Mouse (Mus musculus) midbrain, embryonic 15.5 days (tissue): ENCODE data around the gene Gpr27. TPM values are rescaled to one million over a fixed set of nuclear protein-coding genes. Genes with fewer than 3 reads are reported as not detected.
A peak's percentile ranks its signal among the peaks of the same experiment; 100 is the strongest.

Experiments used
- ATAC-seq: fragments of 200-750 bp; cut with Nextera tagmentation; replicated peaks from 2 replicates; pipeline ENCODE4 v1.8.0; 2017; ENCODE audit warnings: moderate TSS enrichment
- H3K27ac ChIP-seq: fragments of 300-500 bp; sonication (generic); 2 replicates; pipeline ENCODE4 v1.5.1; 2015; ENCODE audit warnings: mild to moderate bottlenecking, inconsistent platforms
- H3K27me3 ChIP-seq: fragments of 300-500 bp; sonication (generic); replicated peaks from 2 replicates; pipeline ENCODE4 v1.6.1; 2015; ENCODE audit warnings: inconsistent platforms
- H3K36me3 ChIP-seq: fragments of 300-500 bp; sonication (generic); replicated peaks from 2 replicates; pipeline ENCODE4 v1.6.1; 2015; ENCODE audit warnings: inconsistent platforms
- H3K4me1 ChIP-seq: fragments of 300-500 bp; sonication (generic); 2 replicates; pipeline ENCODE4 v1.6.1; 2015; ENCODE audit warnings: inconsistent platforms
- H3K4me2 ChIP-seq: fragments of 300-500 bp; sonication (generic); 2 replicates; pipeline ENCODE4 v1.6.1; 2015; ENCODE audit warnings: inconsistent platforms, mild to moderate bottlenecking, moderate library complexity
- H3K4me3 ChIP-seq: fragments of 300-500 bp; sonication (generic); 2 replicates; pipeline ENCODE4 v1.5.1; 2015; ENCODE audit warnings: mild to moderate bottlenecking, inconsistent platforms
- H3K9ac ChIP-seq: fragments of 300-500 bp; sonication (generic); 2 replicates; pipeline ENCODE4 v1.6.1; 2015; ENCODE audit warnings: mild to moderate bottlenecking, inconsistent platforms
- H3K9me3 ChIP-seq: fragments of 300-500 bp; sonication (generic); 2 replicates; pipeline ENCODE4 v1.6.1; 2016; ENCODE audit warnings: inconsistent platforms
- WGBS: fragments of 180-500 bp; shearing (Covaris S2); methylation state at CpG from one replicate; pipeline ENCODE4 v1.1.7; 2015; ENCODE audit warnings: mixed read lengths; 5-methylcytosine and 5-hydroxymethylcytosine counted together
- polyA plus RNA-seq: library from polyadenylated mRNA; unstranded; fragments of >200 nt; fragmentation: Nextera tagmentation; extraction: Ambion mirVana; gene quantifications from 2 replicates; pipeline ENCODE4 v1.2.1, GENCODE M21; 2015

Gene Gpr27
- polyA plus RNA-seq, 1 experiment from 2014 or later, result 21.4 TPM

GRCm38 (mm10) chr6:99684899-99685298 lies 7.6 kb upstream of the Gpr27 start:
- Histone ChIP-seq H3K4me3 (no peak overlapping the region), H3K36me3 (no peaks in the 10 kb centered on the region), H3K4me1 (no peaks in the 10 kb centered on the region), H3K27ac (no peak overlapping the region), H3K9ac (no peak overlapping the region), H3K9me3 (no peaks in the 10 kb centered on the region), H3K27me3 (no peaks in the 10 kb centered on the region), H3K4me2 (no peak overlapping the region)
- 55% methylated on average over 5 of the region's 5 CpGs for WGBS
- ATAC-seq, result no peak

- Histone ChIP-seq H3K27me3 (peaks cover 5% of the 10 kb centered on the region; the same call in 1 of the 2 replicates), H3K27ac (no peak overlapping the region), H3K4me1 (peaks cover 12% of the 10 kb centered on the region), H3K9me3 (no peaks in the 10 kb centered on the region), H3K9ac (no peak overlapping the region), H3K4me3 (no peak overlapping the region), H3K4me2 (no peak overlapping the region), H3K36me3 (no peaks in the 10 kb centered on the region)
- WGBS, result 86% methylated on average over 6 of the region's 6 CpGs
- no peak for ATAC-seq
Measured at GRCm38 (mm10) chr6:99688513-99688912, 4.0 kb upstream of the Gpr27 start.

- WGBS, result 6% methylated on average over 25 of the region's 25 CpGs
- Histone ChIP-seq H3K36me3 (no peaks in the 10 kb centered on the region), H3K4me1 (peaks cover 35% of the 10 kb centered on the region), H3K27me3 (peaks cover 8% of the 10 kb centered on the region; the same call in 1 of the 2 replicates), H3K9ac (peak overlapping the region; percentile 71), H3K9me3 (no peaks in the 10 kb centered on the region), H3K4me2 (peak overlapping the region; percentile 88), H3K27ac (peak overlapping the region; percentile 95), H3K4me3 (peak overlapping the region; percentile 85)
- ATAC-seq, result peak; percentile 34; the same call in 1 of the 2 replicates
Measured at GRCm38 (mm10) chr6:99691666-99692205, 743 bp upstream of the Gpr27 start.

GRCm38 (mm10) chr6:99692916-99693841 lies 700 bp downstream of the Gpr27 start:
- WGBS, result under 1% methylated on average over 110 of the region's 110 CpGs
- Histone ChIP-seq H3K36me3 (no peaks in the 10 kb centered on the region), H3K9me3 (no peaks in the 10 kb centered on the region), H3K9ac (peak overlapping the region; percentile 71), H3K27me3 (peaks cover 8% of the 10 kb centered on the region; the same call in 1 of the 2 replicates), H3K4me3 (peak overlapping the region; percentile 85), H3K4me2 (peak overlapping the region; percentile 88), H3K27ac (peak overlapping the region; percentile 95), H3K4me1 (peaks cover 35% of the 10 kb centered on the region)
- ATAC-seq, result peak; percentile 57

- WGBS, result 66% methylated on average over 3 of the region's 3 CpGs
- Histone ChIP-seq H3K36me3 (no peaks in the 10 kb centered on the region), H3K4me3 (no peak overlapping the region), H3K27ac (no peak overlapping the region), H3K4me1 (peaks cover 8% of the 10 kb centered on the region; the same call in 1 of the 2 replicates), H3K4me2 (no peak overlapping the region), H3K9ac (no peak overlapping the region), H3K9me3 (no peaks in the 10 kb centered on the region), H3K27me3 (no peaks in the 10 kb centered on the region)
- ATAC-seq, result no peak
Measured at GRCm38 (mm10) chr6:99700484-99700883, 8.0 kb downstream of the Gpr27 start.

- WGBS, result 80% methylated on average over 11 of the region's 11 CpGs
- Histone ChIP-seq H3K27me3 (no peaks in the 10 kb centered on the region), H3K9ac (no peak overlapping the region), H3K36me3 (no peaks in the 10 kb centered on the region), H3K4me3 (no peak overlapping the region), H3K9me3 (no peaks in the 10 kb centered on the region), H3K4me2 (no peak overlapping the region), H3K27ac (no peak overlapping the region), H3K4me1 (no peaks in the 10 kb centered on the region)
- no peak for ATAC-seq
Measured at GRCm38 (mm10) chr6:99711576-99712101, 19.2 kb downstream of the Gpr27 start.

- no peaks in the 10 kb centered on the region for H3K4me1 ChIP-seq
- no peak overlapping the region for H3K4me3 ChIP-seq
- no peak for ATAC-seq
- H3K9ac ChIP-seq, result no peak overlapping the region
- no peaks in the 10 kb centered on the region for H3K36me3 ChIP-seq
- no peaks in the 10 kb centered on the region for H3K9me3 ChIP-seq
- no peaks in the 10 kb centered on the region for H3K27me3 ChIP-seq
- no peak overlapping the region for H3K27ac ChIP-seq
- WGBS, result 56% methylated on average over 5 of the region's 5 CpGs
- H3K4me2 ChIP-seq, result no peak overlapping the region
Measured at GRCm38 (mm10) chr6:99713256-99713655, 20.8 kb downstream of the Gpr27 start.

- WGBS, result 63% methylated on average over 6 of the region's 6 CpGs
- Histone ChIP-seq H3K9me3 (no peaks in the 10 kb centered on the region), H3K27ac (no peak overlapping the region), H3K4me1 (no peaks in the 10 kb centered on the region), H3K4me3 (no peak overlapping the region), H3K9ac (no peak overlapping the region), H3K27me3 (no peaks in the 10 kb centered on the region), H3K36me3 (no peaks in the 10 kb centered on the region), H3K4me2 (no peak overlapping the region)
- no peak for ATAC-seq
Measured at GRCm38 (mm10) chr6:99715191-99715590, 22.7 kb downstream of the Gpr27 start.

GRCm38 (mm10) chr6:99715913-99716312 lies 23.4 kb downstream of the Gpr27 start:
- no peak overlapping the region for H3K4me2 ChIP-seq
- no peak overlapping the region for H3K27ac ChIP-seq
- H3K36me3 ChIP-seq, result no peaks in the 10 kb centered on the region
- 79% methylated on average over 5 of the region's 6 CpGs for WGBS
- H3K4me3 ChIP-seq, result no peak overlapping the region
- H3K9me3 ChIP-seq, result no peaks in the 10 kb centered on the region
- H3K4me1 ChIP-seq, result no peaks in the 10 kb centered on the region
- H3K9ac ChIP-seq, result no peak overlapping the region
- no peaks in the 10 kb centered on the region for H3K27me3 ChIP-seq
- ATAC-seq, result no peak

- peaks cover 6% of the 10 kb centered on the region for H3K4me1 ChIP-seq
- 89% methylated on average over 9 of the region's 9 CpGs for WGBS
- ATAC-seq, result no peak
- H3K27me3 ChIP-seq, result peaks cover 22% of the 10 kb centered on the region
- H3K27ac ChIP-seq, result no peak overlapping the region
- H3K36me3 ChIP-seq, result no peaks in the 10 kb centered on the region
- no peak overlapping the region for H3K4me3 ChIP-seq
- H3K4me2 ChIP-seq, result no peak overlapping the region
- H3K9me3 ChIP-seq, result no peaks in the 10 kb centered on the region
- H3K9ac ChIP-seq, result no peak overlapping the region
Measured at GRCm38 (mm10) chr6:99721032-99721431, 28.6 kb downstream of the Gpr27 start.

GRCm38 (mm10) chr6:99722390-99722789 lies 29.9 kb downstream of the Gpr27 start:
- Histone ChIP-seq H3K27ac (no peak overlapping the region), H3K4me3 (no peak overlapping the region), H3K27me3 (peaks cover 35% of the 10 kb centered on the region), H3K36me3 (no peaks in the 10 kb centered on the region), H3K9ac (no peak overlapping the region), H3K9me3 (no peaks in the 10 kb centered on the region), H3K4me1 (peaks cover 15% of the 10 kb centered on the region), H3K4me2 (no peak overlapping the region)
- no peak for ATAC-seq
- WGBS, result 88% methylated on average over 9 of the region's 9 CpGs

GRCm38 (mm10) chr6:99725971-99726561 lies 33.6 kb downstream of the Gpr27 start, which contains the start of gene Prok2:
TSS of gene Prok2 (minus strand) at chr6:99726392.
- Histone ChIP-seq H3K36me3 (no peaks in the 10 kb centered on the region), H3K9me3 (no peaks in the 10 kb centered on the region), H3K4me1 (peaks cover 15% of the 10 kb centered on the region), H3K4me2 (peak within 1 kb of the TSS; percentile 99), H3K27me3 (peaks cover 35% of the 10 kb centered on the region), H3K27ac (no peak within 1 kb of the TSS), H3K9ac (peak within 1 kb of the TSS; percentile 44), H3K4me3 (peak within 1 kb of the TSS; percentile 54)
- ATAC-seq, result peak; percentile 52; the same call in 1 of the 2 replicates
- under 1% methylated on average over 61 of the region's 61 CpGs for WGBS
